Mouse (Mus musculus): ENCODE measurements around the gene Gm10778. TPM values are rescaled to one million over a fixed set of nuclear protein-coding genes. Genes with fewer than 3 reads are reported as not detected.
"Not testable (repeated sequence)": the region's sequence is repeated elsewhere in the genome, so short reads cannot be mapped to it uniquely, and the experiment has no call there.

Gene Gm10778
- polyA plus RNA-seq, 1 experiment from 2014 or later: 4.8 TPM

DNA sequence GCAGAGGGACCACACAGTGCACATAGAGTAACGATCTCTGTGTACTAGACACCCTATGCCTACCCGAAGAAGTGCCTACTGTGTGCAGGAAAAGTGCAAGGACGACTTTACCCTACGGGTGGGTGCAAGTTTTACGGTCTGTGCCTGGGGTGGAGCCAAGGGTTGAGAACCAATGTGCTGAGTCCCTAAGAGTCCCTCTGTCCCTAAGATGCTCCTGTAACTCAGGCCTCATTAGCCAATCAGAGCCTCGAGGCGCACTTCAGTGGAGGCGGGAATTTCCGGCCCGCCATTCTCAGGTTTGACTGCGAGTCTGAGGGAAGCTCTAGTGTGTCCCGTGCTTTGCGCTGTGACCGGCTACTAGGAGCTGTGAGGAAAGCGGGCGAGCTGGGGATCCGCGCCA is 38.3 kb downstream of the Gm10778 start:
- no CpG with 5 or more reads among the region's 18 CpGs for WGBS

DNA sequence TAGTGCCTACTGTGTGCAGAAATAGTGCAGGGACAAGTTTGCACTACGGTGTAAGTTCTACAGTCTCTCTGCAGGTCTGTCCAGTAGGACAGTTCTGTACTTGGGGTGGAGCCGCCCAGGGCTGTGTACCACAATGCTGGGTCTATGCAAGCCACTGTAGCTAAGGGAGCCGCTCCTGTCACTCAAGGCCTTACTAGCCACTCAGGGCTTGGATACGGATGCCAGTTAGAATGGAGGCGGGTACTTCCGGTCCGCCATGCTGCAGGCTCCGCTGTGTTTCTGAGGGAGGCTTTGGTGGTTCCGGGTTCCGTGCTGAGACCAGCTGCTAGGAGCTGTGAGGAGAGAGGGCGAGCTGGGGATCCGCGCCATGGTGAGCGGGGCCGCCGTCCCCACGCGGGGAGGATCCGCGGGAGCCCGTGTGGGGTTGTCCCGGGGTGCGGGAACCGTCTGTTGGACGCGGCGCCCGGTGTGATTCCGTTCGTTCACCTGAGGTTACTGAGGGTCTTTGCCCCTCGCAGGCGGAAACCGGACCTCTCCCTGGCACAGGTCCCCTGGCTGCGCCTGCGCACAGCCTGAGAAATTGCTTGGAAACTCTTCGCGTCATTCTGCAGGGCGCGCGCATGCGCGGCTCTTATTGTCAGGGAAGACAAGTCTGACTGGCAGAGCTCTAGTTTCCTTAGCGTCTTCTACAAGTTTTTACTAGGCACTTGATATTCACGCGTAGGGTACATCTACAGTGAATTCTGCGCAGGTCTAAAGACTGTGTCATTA is 55.9 kb downstream of the Gm10778 start, which contains the start of gene Zfp433:
TSS of gene Zfp433 (plus strand) at position 295 of the 771 bp plus-strand sequence.
- H3K36me3 ChIP-seq (ENCODE audit: control insufficient read depth, insufficient read depth, low read length); H3K9me3 ChIP-seq (ENCODE audit: control insufficient read depth, low read length); H3K4me3 ChIP-seq (ENCODE audit: low read length); H3K4me1 ChIP-seq (replicated peaks; ENCODE audit: control insufficient read depth, insufficient read depth, low read length); H3K4me2 ChIP-seq (ENCODE audit: low read depth, low read length); H3K27me3 ChIP-seq (ENCODE audit: control insufficient read depth, insufficient read depth, low read depth, low read length); H3K9ac ChIP-seq (ENCODE audit: low read length); H3K27ac ChIP-seq (ENCODE audit: low read length): not testable (repeated sequence)
- WGBS: no CpG with 5 or more reads among the region's 46 CpGs
- ATAC-seq (ENCODE audit: low read depth): peak; percentile 100

More for the DNA sequence above, 38.3 kb downstream of the Gm10778 start:
- H3K4me3 ChIP-seq (ENCODE audit: low read length); H3K9ac ChIP-seq (ENCODE audit: low read length); H3K4me1 ChIP-seq (replicated peaks; ENCODE audit: control insufficient read depth, insufficient read depth, low read length); H3K4me2 ChIP-seq (ENCODE audit: low read depth, low read length); H3K27ac ChIP-seq (ENCODE audit: low read length); H3K27me3 ChIP-seq (ENCODE audit: control insufficient read depth, insufficient read depth, low read depth, low read length); H3K9me3 ChIP-seq (ENCODE audit: control insufficient read depth, low read length); H3K36me3 ChIP-seq (ENCODE audit: control insufficient read depth, insufficient read depth, low read length); ATAC-seq (ENCODE audit: low read depth): not testable (repeated sequence)

Other genes starting within 250 kb of the Gm10778 start
- 92.5 and 106 TPM in 2 replicates for gene Nfic, start 193.4 kb upstream of the Gm10778 start, polyA plus RNA-seq (2015; fragmentation: Nextera tagmentation; extraction: Ambion mirVana)
- gene Celf5, start 166.3 kb upstream of the Gm10778 start, polyA plus RNA-seq (2015; fragmentation: Nextera tagmentation; extraction: Ambion mirVana): 0.40 and 0.67 TPM in 2 replicates
- 82.9 and 83.6 TPM in 2 replicates for gene Ncln, start 152.7 kb upstream of the Gm10778 start, polyA plus RNA-seq (2015; fragmentation: Nextera tagmentation; extraction: Ambion mirVana)
- 2.8 and 4.1 TPM in 2 replicates for gene S1pr4, start 148.9 kb upstream of the Gm10778 start, polyA plus RNA-seq (2015; fragmentation: Nextera tagmentation; extraction: Ambion mirVana)
- gene Gna15, start 124.8 kb upstream of the Gm10778 start, polyA plus RNA-seq (2015; fragmentation: Nextera tagmentation; extraction: Ambion mirVana): 1.8 and 2.2 TPM in 2 replicates
- gene Gna11, start 103.9 kb upstream of the Gm10778 start, polyA plus RNA-seq (2015; fragmentation: Nextera tagmentation; extraction: Ambion mirVana): 68.7 and 70.9 TPM in 2 replicates
- 377 and 416 TPM in 2 replicates for gene Aes, start 89.6 kb upstream of the Gm10778 start, polyA plus RNA-seq (2015; fragmentation: Nextera tagmentation; extraction: Ambion mirVana)
- gene Tle2, start 74.5 kb upstream of the Gm10778 start, polyA plus RNA-seq (2015; fragmentation: Nextera tagmentation; extraction: Ambion mirVana): 51.2 and 53.3 TPM in 2 replicates
- 30.1 and 33.8 TPM in 2 replicates for gene Tle6, start 48.0 kb upstream of the Gm10778 start, polyA plus RNA-seq (2015; fragmentation: Nextera tagmentation; extraction: Ambion mirVana)
- 0.24 and 0.98 TPM in 2 replicates for gene BC025920, start 42.8 kb upstream of the Gm10778 start, polyA plus RNA-seq (2015; fragmentation: Nextera tagmentation; extraction: Ambion mirVana)
- 38.0 and 40.0 TPM in 2 replicates for gene Sirt6, start 21.3 kb upstream of the Gm10778 start, polyA plus RNA-seq (2015; fragmentation: Nextera tagmentation; extraction: Ambion mirVana)
- gene Ankrd24, start 20.5 kb upstream of the Gm10778 start, polyA plus RNA-seq (2015; fragmentation: Nextera tagmentation; extraction: Ambion mirVana): 8.5 and 9.2 TPM in 2 replicates
- gene Zfp433, start 55.8 kb downstream of the Gm10778 start, polyA plus RNA-seq (2015; fragmentation: Nextera tagmentation; extraction: Ambion mirVana): 18.5 and 20.9 TPM in 2 replicates
- gene Gm3055, start 122.1 kb downstream of the Gm10778 start, polyA plus RNA-seq (2015; fragmentation: Nextera tagmentation; extraction: Ambion mirVana): 10.2 and 10.6 TPM in 2 replicates
- 2.5 and 3.9 TPM in 2 replicates for gene Gm4767, start 163.1 kb downstream of the Gm10778 start, polyA plus RNA-seq (2015; fragmentation: Nextera tagmentation; extraction: Ambion mirVana)
- 9.0 and 10.9 TPM in 2 replicates for gene Gm32687, start 214.9 kb downstream of the Gm10778 start, polyA plus RNA-seq (2015; fragmentation: Nextera tagmentation; extraction: Ambion mirVana)

All from lung, embryonic 16.5 days (tissue).